Mouse (Mus musculus) urinary bladder, adult 2 months (tissue): ENCODE measurements around the gene Galc. TPM values are rescaled to one million over a fixed set of nuclear protein-coding genes. Genes with fewer than 3 reads are reported as not detected.

Experiments used
- DNase-seq: peaks from one replicate; pipeline ENCODE4 v3.0.0; 2022; ENCODE audit warnings: low spot score
- polyA plus RNA-seq: library from polyadenylated mRNA; depleted of rRNA; stranded (reverse); fragments of >200 nt; gene quantifications from 2 replicates; pipeline ENCODE4 v1.2.3, GENCODE M21; 2012; rRNA removed

The Galc gene
- polyA plus RNA-seq, 1 experiment = 11.8 TPM

DNA sequence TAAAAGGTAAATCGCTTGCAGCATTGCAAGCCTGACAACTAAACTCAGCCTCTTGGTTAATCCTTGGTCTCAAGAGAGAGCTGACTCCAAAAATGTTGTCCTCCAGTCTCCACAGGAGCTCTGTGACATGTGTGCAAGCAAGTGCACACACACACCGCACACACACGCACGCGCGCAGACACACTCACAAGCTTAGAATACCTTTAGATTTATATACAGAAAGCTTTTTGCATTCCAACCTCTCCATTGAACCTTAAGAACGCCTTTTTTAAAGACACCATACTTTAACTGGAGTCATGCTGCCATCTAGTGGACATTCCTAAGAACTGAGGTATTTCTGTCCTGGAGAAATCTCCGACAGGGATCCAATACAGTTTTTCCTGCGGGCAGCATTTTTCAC is 77.5 kb downstream of the Galc start:
- DNase-seq = no peak

DNA sequence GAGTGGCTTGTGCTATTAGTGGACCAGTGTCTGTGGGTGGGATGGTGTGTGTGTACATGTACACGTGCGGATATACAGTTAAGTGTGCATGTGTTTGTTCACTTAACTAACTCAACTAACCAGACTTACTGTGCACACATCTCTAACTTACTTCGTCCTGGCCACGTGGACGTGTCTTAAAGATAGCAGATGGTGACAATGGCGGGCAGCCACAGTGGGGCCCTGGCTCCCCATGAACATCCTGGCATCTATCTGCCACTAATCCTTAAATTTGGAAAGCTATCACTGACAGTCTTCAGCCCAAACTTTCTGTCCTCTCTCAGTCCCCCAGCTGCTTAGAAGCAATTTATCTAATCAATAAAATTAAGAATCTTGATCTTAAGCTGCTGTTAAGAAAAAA is 78.5 kb downstream of the Galc start:
- no peak for DNase-seq

DNA sequence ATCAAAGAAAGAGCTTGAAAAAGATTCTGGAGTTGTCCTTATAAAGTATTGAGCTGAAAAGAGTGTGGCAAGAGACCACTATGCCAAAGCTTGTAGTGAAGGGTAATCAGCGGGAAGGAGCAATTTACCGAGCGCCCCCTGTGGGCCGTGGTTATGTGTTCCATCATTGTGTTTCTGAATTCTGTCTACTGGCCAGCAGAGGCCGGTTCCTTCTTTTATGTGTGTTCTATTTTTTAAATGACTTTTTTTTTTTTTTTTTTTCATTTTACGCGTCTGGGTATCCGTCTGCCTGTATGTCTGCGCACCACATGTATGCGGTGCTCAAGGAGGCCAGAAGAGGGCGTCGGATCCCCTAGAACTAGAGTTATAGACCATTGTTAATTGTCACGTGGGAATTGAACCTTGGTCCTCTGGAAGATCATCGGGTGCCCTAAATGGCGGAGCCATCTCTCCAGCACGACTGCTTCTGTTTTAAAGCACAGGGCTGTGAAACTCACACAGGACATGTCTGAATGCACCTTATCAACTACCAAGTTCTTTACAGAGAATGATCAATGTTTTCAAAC is 78.9 kb downstream of the Galc start:
- DNase-seq = no peak

GRCm38 (mm10) chr12:98179496-98179895 is 79.8 kb downstream of the Galc start:
- DNase-seq = no peak

DNA sequence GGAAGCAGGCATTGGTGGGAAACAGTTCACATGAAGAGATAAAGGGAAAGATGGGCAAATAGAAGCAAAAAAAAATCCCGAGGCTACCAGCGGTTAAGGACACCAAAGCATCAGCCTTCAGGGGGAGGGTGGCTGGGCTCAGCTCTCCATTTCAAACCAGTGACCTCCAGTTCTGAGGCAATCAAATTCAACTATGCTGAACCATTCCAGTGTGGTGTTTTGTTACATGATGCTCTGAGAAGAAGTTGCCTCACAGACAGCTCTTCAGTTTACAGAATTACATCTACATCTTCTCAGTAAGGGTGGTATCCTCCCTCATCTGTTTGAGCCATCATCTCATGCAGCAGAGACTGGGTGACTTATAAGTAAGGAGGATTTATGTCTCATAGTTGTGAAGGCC is 82.6 kb downstream of the Galc start:
- no peak for DNase-seq

DNA sequence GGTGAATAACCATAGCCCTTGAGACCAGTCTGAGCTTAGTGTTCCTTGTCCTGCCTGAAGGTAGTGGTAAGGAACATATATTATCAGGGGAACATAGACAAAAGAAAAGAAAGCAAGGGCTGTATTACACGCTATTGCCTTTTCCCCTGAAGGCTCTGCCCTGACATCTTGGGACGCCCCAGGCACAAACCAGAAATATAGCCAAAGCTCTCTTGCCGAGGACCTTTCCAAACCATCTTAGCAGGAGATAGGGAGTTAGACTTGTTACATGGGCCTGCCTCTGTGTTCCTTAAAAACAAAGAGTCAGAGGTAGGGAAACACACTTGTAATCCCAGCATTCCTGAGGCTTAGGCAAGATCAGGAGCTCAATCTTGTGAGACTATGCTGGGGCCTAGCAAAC is 97.4 kb downstream of the Galc start:
- DNase-seq = no peak

GRCm38 (mm10) chr12:98160867-98161266 is 98.4 kb downstream of the Galc start:
- no peak for DNase-seq

Other genes starting within 250 kb of the Galc start
- gene Gpr65, start 9.2 kb upstream of the Galc start, polyA plus RNA-seq = 2.1 and 2.3 TPM in 2 replicates